Mouse (Mus musculus) lung, embryonic 14.5 days (tissue): ENCODE data around the gene Apmap. TPM values are rescaled to one million over a fixed set of nuclear protein-coding genes. Genes with fewer than 3 reads are reported as not detected.

Experiments used
- ATAC-seq: fragments of 200-750 bp; cut with Nextera tagmentation; 2 replicates; pipeline ENCODE4 v1.8.0; 2017; ENCODE audit warnings: mild to moderate bottlenecking, moderate TSS enrichment, moderate library complexity; ENCODE audit not compliant: insufficient read depth
- DNase-seq: peaks from one replicate; pipeline ENCODE4 v3.0.0-alpha.2; 2015
- H3K27ac ChIP-seq: fragments of 300-500 bp; sonication (generic); 2 replicates; pipeline ENCODE4 v1.5.1; 2014; ENCODE audit warnings: low read depth, mild to moderate bottlenecking, moderate library complexity
- H3K27me3 ChIP-seq: fragments of 300-500 bp; sonication (generic); 2 replicates; pipeline ENCODE4 v1.6.1; 2014; ENCODE audit warnings: low read length, control low read depth; ENCODE audit not compliant: insufficient read depth
- H3K36me3 ChIP-seq: fragments of 300-500 bp; sonication (generic); 2 replicates; pipeline ENCODE4 v1.6.1; 2014; ENCODE audit warnings: control low read depth; ENCODE audit not compliant: insufficient read depth
- H3K4me1 ChIP-seq: fragments of 300-500 bp; sonication (generic); 2 replicates; pipeline ENCODE4 v1.6.1; 2014; ENCODE audit warnings: antibody characterized with exemption, control low read depth; ENCODE audit not compliant: insufficient read depth
- H3K4me2 ChIP-seq: fragments of 300-500 bp; sonication (generic); 2 replicates; pipeline ENCODE4 v1.6.1; 2014; ENCODE audit warnings: mild to moderate bottlenecking
- H3K4me3 ChIP-seq: fragments of 300-500 bp; sonication (generic); 2 replicates; pipeline ENCODE4 v1.5.1; 2014; ENCODE audit warnings: low read depth, low read length
- H3K9ac ChIP-seq: fragments of 300-500 bp; sonication (generic); 2 replicates; pipeline ENCODE4 v1.6.1; 2014
- H3K9me3 ChIP-seq: fragments of 300-500 bp; sonication (generic); 2 replicates; pipeline ENCODE4 v1.6.1; 2016; ENCODE audit warnings: low read depth, low read length, control low read depth
- CTCF ChIP-seq: IDR thresholded peaks from 2 replicates; pipeline ENCODE4 v1.5.1; 2016; ENCODE audit warnings: antibody characterized with exemption, low read depth
- WGBS: fragments of 180-500 bp; shearing (Covaris S2); extraction: QIAGEN DNeasy Blood & Tissue Kit; methylation state at CpG from one replicate; pipeline ENCODE4 v1.1.7; 2014; 5-methylcytosine and 5-hydroxymethylcytosine counted together
- polyA plus RNA-seq: library from polyadenylated mRNA; unstranded; fragments of >200 nt; fragmentation: Nextera tagmentation; extraction: Ambion mirVana; gene quantifications from 2 replicates; pipeline ENCODE4 v1.2.1, GENCODE M21; 2014

Apmap gene
- polyA plus RNA-seq = 48.2 and 51.0 TPM in 2 replicates

GRCm38 (mm10) chr2:150608087-150608799 is at the start of gene Apmap:
Gene Apmap (minus strand): TSS chr2:150608567.
- Histone ChIP-seq H3K4me3 (peak within 1 kb of the TSS; percentile 95), H3K9me3 (no peaks in the 10 kb centered on the region), H3K27me3 (no peaks in the 10 kb centered on the region), H3K4me2 (peak within 1 kb of the TSS; percentile 79), H3K36me3 (no peaks in the 10 kb centered on the region), H3K27ac (peak within 1 kb of the TSS; percentile 27; the same call in 1 of the 2 replicates), H3K9ac (peak within 1 kb of the TSS; percentile 77), H3K4me1 (0 out of 2 replicates have a peak, but pooled peaks cover 3% of the 10 kb centered on the region)
- ATAC-seq (peak; percentile 99), DNase-seq (peak; percentile 99)
- TF ChIP-seq CTCF = no peak; the same call in 1 of the 2 replicates
- under 1% methylated on average over 42 of the region's 42 CpGs for WGBS

GRCm38 (mm10) chr2:150656975-150657768 is 48.8 kb upstream of the Apmap start:
- WGBS = 58% methylated on average over 8 of the region's 8 CpGs
- Histone ChIP-seq H3K27ac (no peak overlapping the region), H3K27me3 (no peaks in the 10 kb centered on the region), H3K4me2 (no peak overlapping the region), H3K36me3 (no peaks in the 10 kb centered on the region), H3K4me1 (no peaks in the 10 kb centered on the region), H3K9ac (no peak overlapping the region), H3K4me3 (no peak overlapping the region), H3K9me3 (no peaks in the 10 kb centered on the region)
- DNase-seq = no peak
- no peak for TF ChIP-seq CTCF
- no peak for ATAC-seq

DNA sequence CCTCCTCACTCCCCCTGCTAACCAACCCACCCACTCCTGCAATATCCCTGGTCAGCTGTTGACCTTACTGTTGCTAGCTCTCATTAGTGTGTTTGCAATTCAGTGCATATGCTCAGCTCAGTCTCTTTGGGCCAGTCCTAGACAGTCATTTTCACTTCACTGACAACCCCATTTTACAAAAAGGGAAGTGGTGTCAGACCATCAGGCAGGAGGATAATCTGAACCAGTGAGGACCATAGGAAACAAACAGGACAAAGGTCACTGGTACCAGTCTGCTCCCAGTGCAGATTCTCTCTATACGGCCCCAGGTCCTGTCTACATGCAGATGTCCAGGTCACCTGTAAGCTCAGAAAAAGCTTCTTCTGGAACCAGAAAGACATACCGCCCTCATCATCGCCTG is 47.7 kb upstream of the Apmap start:
- WGBS = 84% methylated on average over 3 of the region's 3 CpGs
- ATAC-seq = no peak
- no peaks in the 10 kb centered on the region for H3K36me3 ChIP-seq
- H3K27ac ChIP-seq = no peak overlapping the region
- H3K9me3 ChIP-seq = no peaks in the 10 kb centered on the region
- H3K4me2 ChIP-seq = no peak overlapping the region
- H3K4me3 ChIP-seq = no peak overlapping the region
- no peak for TF ChIP-seq CTCF
- no peak for DNase-seq
- no peaks in the 10 kb centered on the region for H3K4me1 ChIP-seq
- no peaks in the 10 kb centered on the region for H3K27me3 ChIP-seq
- no peak overlapping the region for H3K9ac ChIP-seq

DNA sequence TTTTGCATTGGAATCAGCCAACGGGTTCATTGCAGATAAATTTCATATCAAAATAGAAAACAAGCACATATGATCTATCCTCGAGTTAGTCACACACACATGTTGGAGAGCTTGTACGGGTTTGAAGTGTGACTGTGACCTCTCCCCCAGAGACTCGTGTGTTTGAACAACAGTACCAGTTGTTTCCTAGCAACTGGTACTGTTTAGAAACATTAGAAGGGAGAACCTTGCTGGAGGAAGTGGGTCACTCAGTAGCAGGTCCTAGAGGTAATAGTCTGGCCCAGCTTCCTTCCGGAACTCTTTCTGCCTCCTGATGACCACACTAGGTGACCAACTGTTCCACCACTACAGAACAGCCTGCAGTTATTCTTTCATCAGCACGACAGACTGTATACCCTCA is 46.9 kb upstream of the Apmap start:
- DNase-seq (no peak), ATAC-seq (no peak)
- Histone ChIP-seq H3K4me1 (no peaks in the 10 kb centered on the region), H3K4me3 (no peak overlapping the region), H3K4me2 (no peak overlapping the region), H3K27ac (no peak overlapping the region), H3K27me3 (no peaks in the 10 kb centered on the region), H3K9ac (no peak overlapping the region), H3K9me3 (no peaks in the 10 kb centered on the region), H3K36me3 (no peaks in the 10 kb centered on the region)
- no peak for TF ChIP-seq CTCF
- WGBS = 62% methylated on average over 6 of the region's 6 CpGs

DNA sequence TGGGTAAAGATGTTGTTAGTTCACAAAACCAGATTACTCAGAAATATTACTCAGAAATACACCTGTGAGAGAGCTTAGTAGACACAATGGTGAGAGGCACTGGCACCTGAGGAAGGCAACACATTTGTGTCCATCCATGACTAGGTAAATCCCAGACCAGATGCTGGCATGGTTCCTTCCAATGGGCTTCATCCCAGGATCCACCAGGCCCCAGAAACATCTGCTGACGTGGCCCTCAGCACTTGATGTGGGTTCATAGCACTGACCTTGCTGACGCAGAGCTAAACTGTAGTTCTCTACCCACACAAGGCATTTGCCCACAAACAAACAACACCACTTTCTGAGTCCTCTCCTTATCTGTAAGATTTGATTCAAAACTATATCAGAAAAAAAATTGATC is 46.4 kb upstream of the Apmap start:
- ATAC-seq (no peak), DNase-seq (no peak)
- WGBS = 84% methylated on average over 2 of the region's 2 CpGs
- TF ChIP-seq CTCF = no peak
- H3K4me2 ChIP-seq = no peak overlapping the region
- H3K9ac ChIP-seq = no peak overlapping the region
- H3K4me3 ChIP-seq = no peak overlapping the region
- no peaks in the 10 kb centered on the region for H3K9me3 ChIP-seq
- H3K27ac ChIP-seq = no peak overlapping the region
- H3K4me1 ChIP-seq = no peaks in the 10 kb centered on the region
- H3K36me3 ChIP-seq = no peaks in the 10 kb centered on the region
- H3K27me3 ChIP-seq = no peaks in the 10 kb centered on the region

GRCm38 (mm10) chr2:150651366-150651765 is 43.0 kb upstream of the Apmap start:
- no peaks in the 10 kb centered on the region for H3K27me3 ChIP-seq
- no peak overlapping the region for H3K4me3 ChIP-seq
- no peak for TF ChIP-seq CTCF
- ATAC-seq (no peak), DNase-seq (no peak)
- H3K9me3 ChIP-seq = no peaks in the 10 kb centered on the region
- H3K36me3 ChIP-seq = no peaks in the 10 kb centered on the region
- WGBS = 38% methylated on average over 9 of the region's 9 CpGs
- H3K4me1 ChIP-seq = no peaks in the 10 kb centered on the region
- no peak overlapping the region for H3K4me2 ChIP-seq
- no peak overlapping the region for H3K9ac ChIP-seq
- no peak overlapping the region for H3K27ac ChIP-seq

DNA sequence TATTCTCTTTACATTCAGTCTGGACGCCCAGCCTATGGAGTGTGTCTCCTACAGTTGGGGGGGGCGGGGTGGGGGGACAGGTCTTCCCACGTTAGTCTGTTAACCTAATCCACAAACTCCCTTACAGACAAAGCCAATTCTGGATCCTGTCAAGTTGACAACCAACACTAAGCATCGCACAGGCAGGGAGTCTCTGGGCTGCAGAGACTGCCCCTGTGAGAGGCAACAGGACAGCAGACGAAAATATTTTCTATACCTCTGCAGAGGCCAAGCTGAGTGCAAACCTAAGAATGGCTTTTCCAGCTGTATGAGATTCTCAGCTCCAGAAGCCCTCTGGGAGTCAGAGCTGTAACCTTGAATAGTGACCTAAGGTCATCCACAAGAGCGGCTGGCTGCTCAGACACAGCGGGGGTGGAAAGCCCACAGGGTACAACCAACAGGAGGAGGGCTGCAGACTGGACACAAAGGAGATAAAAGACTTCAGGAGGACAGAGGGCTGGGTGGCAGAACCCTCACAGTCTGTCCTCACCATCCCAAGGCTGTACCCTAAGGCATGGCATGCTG is 42.2 kb upstream of the Apmap start:
- no peaks in the 10 kb centered on the region for H3K27me3 ChIP-seq
- WGBS = 14% methylated on average over 7 of the region's 7 CpGs
- H3K27ac ChIP-seq = no peak overlapping the region
- no peaks in the 10 kb centered on the region for H3K9me3 ChIP-seq
- no peaks in the 10 kb centered on the region for H3K36me3 ChIP-seq
- H3K4me2 ChIP-seq = no peak overlapping the region
- ATAC-seq (0 out of 2 replicates have a peak, but pooled peaks have one; percentile 28), DNase-seq (no peak)
- no peak for TF ChIP-seq CTCF
- H3K4me3 ChIP-seq = no peak overlapping the region
- H3K9ac ChIP-seq = no peak overlapping the region
- H3K4me1 ChIP-seq = no peaks in the 10 kb centered on the region
